Mouse (Mus musculus) cerebellum, postnatal 14 days (tissue): ENCODE data around the gene Bcas2.
"Not testable (repeated sequence)": the region's sequence is repeated elsewhere in the genome, so short reads cannot be mapped to it uniquely, and the experiment has no call there.

Source experiments
- DNase-seq, 2 experiments: peaks; one replicate each; pipeline ENCODE4 v3.0.0; 2021; ENCODE audit warnings: mixed read lengths in 2 of 2

Gene Bcas2

DNA sequence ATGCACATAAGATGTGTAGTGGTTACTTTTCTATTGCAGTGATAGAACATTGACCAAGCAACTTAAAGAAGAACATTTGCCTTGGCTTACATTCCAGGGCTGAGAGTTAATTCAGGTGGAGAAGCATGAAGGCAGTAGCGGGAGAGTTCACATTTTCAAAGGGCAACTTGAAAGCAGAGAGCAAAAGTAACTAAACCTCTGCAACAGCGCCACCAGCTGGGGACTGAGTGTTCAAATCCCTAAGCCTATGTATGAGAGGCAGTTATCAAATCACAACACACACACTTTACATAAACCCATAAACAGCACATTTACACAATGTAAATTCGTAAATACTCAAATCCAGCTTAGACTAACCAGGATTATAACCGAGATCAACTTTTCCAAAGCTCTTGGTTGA, 1.7 kb upstream of the Bcas2 start:
- peak; percentile 85 to 92 for DNase-seq

DNA sequence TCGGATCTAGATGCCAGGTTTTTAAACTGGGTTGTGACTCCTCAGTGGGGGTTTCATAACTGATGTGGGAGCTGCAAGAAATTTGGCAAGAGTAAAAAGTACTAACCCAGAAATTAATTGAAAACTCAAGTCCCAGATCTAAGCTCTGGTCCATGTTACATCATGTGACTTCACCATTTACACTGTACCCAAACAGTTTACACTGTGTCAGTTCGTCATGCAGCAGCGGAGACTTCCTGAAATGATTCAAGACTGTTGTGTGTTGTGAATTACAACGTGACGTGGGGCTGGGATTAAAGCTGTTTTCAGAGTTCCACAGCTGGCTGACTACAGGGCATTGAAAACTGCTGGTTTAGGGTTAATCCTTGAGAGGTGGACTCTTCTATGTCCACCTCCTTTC, 1.2 kb downstream of the Bcas2 start:
- no peak for DNase-seq

DNA sequence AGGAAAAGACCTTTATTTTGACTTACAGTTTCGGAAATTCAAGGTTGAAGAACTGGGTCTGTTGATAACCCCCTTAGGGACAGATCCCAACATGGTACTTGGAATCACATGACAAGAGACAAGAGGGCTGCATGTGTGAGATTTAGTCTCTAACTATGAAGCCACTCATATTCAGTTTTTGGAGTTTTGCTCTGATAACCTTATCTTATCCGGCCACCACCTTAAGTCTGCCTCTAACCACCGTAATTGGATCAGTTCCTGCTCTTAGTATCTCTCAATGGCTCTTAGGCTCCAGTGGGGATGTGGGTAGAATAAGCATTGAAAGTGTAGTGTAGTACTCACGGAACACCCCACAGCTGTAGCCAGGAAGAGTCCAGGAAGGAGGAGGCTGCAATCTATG, 5.3 kb downstream of the Bcas2 start:
- DNase-seq, result no peak

DNA sequence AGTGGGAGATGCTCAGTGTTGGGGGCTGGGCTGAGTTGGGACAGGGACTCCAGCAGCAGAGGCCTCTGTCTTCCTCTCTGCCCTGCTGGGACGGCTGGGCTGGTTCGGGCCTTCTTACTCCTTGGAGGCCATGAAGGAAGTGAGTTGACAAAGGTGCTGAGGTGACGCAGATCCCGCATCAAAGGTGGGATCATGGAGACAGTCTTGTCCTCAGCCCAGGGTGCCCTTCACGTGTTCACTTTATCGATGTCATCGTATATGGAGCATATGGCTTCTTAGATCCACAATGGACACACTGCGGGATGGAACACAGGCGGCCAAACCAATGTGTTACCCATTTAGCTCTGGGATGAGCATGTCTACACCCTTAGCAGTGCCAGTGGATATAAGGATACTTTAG, 8.1 kb downstream of the Bcas2 start:
- DNase-seq, result no peak

DNA sequence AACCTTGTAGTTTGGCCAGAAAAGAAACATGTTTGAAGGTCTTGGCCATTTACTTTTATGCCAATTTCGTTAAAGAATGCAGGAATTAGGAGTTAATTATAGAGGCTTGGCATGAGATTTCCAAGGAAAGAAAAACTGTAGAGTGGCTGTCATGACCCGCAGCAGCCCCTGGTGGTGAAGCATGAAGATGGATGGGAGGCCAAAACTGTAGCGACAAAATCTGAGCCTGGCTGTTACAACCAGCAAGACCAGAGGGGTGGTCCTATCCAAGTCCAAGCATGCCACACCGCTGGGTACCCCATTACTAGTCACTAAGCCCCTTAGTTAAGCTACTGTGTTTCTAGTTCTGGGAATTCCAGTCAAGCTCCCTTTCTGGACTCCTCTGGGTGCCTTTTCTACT, 9.7 kb downstream of the Bcas2 start:
- DNase-seq, result no peak

DNA sequence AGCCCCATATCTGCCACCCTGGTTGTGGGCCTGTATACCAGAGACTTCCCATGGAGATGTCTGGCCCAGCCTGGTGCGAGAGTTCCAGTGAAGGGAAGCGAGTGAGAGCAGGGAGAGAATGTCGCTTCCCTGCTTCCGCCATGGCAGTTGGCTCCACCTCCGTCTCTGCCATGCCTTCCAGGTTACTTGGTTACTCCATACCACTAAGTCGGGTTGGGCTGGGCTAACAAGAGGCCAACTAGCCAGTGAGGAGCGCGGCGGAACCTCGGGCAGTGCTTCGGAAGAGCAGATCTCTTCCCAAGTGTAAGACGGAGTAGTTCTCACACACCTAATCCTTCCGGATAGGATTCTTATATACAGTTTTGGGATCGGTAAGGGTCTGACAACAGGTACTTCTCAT, 11.4 kb downstream of the Bcas2 start:
- no peak for DNase-seq

DNA sequence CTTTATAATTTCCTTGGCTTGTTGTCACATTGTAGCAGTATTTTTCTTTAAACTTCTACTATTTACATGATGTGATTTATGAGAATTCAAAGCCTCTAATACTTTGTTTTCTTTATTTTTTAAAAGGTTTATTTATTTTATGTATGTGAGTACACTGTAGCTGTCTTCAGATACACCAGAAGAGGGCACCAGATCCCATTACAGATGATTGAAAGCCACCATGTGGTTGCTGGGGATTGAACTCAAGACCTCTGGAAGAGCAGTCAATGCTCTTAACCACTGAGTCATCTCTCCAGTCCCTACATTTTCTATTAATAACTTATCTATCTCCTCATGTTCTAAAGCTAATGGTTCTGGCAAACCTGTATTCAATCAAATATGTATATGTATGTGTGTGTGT, 13.0 kb downstream of the Bcas2 start:
- DNase-seq, result peak in 1 of 2 experiments; percentile 7

DNA sequence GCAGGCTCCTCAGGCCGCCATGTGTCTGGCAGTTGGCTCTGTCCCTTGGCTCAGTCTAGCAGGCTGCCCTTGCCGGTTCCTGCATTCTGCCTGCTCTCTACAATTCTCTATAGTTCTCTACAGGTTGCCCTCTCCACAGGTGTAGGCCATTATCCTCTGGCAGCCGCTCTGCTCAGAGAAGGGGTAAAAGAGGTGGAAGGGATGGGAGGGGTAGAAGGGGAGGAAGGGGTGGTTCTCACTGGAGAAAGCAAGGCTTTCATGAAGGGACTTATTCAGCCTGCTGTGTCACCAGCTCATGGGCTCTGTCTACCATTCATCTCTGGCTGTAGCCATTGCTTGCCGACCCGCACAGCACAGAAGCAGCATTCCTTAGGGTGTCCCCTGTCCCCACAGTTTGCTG, 17.0 kb downstream of the Bcas2 start:
- peak; percentile 14 to 17 for DNase-seq

DNA sequence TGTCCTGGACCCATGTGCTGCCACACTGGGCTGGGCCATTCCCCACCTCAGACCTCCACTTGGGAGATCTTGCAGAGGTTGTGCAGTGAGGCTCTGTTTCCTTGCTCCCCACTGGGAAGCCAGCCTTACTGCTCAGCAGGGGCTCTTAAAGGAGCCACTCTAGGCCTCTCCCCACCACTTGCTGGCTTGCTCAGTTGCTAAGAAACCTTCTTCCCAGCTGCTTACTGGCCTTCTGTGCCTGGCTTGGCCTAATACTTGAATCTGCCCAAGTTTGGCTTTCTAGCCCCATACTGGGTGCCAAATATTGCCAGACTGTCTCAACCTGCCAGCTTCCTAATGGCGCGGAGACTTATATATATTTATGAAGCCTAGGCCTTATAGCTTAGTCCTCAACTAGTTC, 17.4 kb downstream of the Bcas2 start:
- DNase-seq, result peak; percentile 31 to 38

DNA sequence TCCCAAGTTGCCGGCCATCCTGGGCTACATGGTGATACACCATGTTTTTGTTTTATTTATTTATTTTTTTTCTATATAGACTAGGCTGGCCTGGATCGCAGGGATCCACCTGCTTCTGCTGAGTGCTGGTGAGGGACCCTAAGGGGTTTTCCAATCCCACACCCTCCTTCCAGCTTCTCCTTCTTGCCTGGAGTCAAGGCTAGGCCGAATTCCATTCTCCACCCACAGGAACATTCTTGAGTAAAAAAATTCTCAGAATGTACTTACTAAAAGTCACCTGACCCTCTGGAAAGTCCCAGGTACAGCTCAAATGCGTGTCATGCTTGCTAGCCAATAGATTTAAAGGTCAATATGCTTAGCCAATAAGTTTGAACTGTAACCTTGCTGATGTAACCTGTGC, 20.7 kb downstream of the Bcas2 start:
- DNase-seq, result no peak

DNA sequence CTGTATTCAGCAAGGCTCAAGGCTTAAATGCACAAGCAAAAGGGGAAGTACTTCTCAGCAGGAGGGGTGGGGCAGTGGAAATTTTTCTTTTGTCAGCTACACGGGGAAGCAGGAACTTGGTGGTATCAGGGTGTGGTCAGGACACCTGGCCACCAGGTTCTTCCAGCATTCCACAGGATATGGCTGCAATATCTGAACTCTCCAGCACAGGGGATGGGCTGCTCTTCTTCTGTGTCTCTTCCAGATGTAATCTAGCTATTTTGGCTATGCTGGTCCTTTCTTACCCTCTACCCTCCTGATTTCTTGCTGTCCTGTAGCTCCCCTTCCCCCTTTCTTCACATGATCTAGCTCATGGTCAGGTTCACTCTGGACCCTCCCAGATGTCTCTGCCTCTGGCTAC, 21.7 kb downstream of the Bcas2 start:
- DNase-seq, result no peak

DNA sequence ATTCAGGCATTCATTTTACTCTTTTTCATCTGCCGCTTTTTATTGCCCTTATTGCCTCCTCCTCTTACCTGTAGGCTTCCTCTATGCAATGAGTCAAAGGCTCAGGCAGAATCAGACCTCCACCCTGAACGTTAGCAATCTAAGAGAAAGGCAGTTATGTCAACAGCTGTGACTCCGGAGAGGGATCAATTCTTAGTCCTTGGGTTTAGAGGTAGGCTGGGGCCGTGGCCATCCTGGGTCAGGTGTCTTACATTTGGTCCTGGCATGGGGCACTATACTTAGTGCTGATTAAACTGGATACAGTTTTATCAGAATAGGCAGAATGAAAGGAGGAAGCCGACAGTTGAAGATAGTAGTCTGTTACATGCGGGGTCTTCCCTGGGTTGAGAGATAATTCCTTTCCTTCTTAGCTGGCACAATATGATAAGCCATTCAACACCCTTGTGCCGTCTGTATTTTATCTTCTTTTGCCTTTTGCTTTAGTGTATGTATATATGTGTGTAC, 24.9 kb downstream of the Bcas2 start:
- DNase-seq, result no peak

DNA sequence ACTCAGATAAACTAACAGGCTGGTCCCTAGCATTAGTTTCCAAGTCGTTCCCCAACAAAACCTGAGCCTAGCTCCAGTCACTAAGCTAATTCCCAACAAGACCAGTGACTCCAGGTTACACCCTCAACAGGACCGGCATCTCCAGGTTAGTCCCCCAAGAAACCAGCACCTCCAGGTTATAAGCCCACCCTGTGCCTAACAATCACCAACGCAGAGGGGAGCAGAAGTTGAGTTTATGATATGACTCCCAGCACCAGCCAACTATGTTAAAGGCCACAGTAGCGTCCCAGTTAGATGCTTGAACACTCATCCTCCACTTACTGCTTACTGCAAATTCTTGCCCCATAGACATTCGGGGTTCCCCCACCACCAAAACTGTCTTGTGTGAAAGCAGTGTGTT, 27.9 kb downstream of the Bcas2 start:
- DNase-seq, result no peak

DNA sequence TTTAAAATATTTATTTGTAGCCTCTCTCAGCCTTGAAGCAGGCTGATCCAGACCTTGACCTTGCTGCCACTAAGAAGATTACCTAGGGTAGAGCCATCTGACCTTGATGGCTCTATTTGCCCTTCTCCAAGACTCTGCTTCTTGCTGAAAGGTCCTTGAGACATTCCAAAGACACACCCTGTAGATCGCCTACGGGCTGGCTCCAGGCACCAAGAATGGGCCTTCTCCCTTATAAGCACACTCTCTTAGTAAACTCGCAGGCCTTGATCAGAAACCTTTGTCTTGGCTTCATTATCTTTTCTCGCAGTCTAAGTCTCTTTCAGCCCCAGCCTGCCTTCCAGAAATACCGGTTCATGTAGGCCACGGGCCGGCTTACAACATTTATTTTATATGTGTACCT, 29.6 kb downstream of the Bcas2 start:
- DNase-seq, result not testable (repeated sequence)

DNA sequence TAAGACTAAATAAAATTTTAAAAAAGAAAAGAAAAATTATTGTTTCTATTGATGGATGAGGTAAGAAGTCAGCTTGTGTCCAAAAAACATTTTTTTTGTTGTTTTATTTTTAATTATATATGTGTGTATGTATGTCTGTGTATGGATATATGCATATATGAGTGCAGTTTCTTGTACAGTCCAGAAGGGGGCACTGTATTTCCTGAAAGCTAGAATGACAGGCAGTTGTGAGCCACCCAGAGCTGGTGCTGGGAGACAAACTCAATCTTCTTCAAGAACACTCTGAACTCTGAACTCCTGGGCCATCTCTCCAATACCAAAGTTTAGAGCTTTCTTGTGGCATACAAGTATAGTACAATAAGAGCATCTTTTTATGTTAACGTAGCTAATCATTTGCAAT, 32.1 kb downstream of the Bcas2 start:
- no peak for DNase-seq

DNA sequence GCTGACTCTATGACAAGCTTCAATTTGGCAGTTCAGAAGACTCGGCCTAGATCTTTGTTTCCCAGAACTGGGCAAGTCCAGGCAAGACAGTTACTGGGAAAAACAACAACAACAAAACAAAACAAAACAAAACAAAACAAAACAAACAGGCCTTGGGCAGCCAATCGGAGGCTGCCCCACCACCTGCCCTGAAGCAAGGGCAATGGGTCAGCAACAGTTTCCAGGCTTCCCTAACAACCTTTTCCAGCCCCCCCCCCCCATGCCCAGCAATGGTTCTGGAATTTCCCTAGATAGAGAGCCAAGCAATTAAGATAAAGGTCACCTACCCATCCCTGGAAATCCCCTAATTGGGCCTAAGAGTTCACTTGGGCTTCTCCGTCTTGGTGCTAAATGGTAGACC, 33.0 kb downstream of the Bcas2 start:
- DNase-seq, result no peak

DNA sequence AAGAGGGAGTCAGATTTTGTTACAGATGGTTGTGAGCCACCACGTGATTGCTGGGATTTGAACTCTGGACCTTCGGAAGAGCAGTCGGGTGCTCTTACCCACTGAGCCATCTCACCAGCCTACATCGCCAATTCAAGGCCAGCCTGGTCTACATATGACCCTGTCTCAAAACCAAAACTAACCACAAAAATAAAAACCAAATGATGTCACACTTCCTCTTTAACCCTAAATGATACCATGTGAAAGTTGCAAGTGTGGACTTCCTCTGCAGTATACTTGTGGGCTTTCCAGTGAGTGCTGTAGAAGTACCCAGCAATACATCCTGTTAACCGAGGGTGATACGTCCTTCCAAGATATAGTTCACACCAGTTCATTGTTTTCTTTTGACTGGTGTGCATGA, 34.9 kb downstream of the Bcas2 start:
- DNase-seq, result no peak

DNA sequence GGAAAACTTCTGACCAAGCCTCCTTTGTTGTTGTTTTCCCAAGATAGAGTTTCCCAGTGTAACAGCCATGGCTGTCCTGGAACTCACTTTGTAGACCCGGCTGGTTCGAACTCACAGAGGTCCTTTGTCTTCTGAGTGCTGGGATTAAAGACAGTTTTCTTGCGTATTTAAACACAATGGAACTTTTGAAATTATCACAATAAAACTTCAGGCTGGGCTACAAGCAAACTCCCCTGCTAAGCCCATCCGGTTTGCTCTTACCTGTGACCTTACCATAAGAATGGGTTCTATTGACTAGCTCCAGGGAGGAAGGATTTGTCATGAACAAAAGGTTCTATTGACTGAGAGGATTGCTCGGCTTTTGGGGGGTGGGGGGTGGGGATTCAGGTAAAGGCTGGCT, 36.3 kb downstream of the Bcas2 start:
- DNase-seq, result no peak

DNA sequence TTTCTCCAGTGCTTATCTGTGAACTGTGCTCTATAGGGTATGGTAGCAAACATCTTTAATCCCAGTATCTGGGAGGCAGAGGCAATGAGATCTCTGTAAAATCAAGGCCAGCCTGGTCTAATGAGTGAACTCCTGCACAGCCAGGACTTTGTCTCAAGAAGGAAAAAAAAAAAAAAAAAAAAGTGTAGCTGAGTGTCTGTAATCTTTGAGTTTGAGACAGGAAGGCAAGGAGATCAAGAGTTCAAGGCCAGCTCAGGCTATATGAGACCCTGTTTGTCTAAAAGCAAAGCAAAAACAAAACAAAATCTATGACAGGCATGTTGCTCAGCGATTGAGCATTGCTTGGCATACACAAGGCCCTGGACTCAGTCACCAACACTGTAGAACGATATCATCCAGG, 36.8 kb downstream of the Bcas2 start:
- DNase-seq, result no peak

DNA sequence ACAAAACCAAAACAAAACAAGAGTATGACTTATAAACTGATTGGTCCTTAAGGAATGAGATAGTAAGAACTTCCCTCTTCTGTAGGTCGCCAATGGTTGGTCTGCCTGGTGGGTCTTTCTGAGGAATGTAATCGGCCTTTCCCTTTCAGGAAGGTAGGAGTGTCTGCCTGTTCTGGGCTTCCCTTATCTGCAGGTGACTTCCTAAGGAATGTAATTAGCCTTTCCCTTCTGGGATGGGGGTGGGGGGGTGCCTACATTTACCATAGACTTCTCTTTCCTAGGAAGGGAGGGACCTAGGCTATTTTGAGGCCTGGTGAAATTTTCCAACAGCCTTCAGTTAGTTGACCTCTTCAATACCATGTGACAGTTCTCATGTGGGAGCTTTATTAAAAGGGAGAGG, 39.6 kb downstream of the Bcas2 start:
- no peak for DNase-seq

DNA sequence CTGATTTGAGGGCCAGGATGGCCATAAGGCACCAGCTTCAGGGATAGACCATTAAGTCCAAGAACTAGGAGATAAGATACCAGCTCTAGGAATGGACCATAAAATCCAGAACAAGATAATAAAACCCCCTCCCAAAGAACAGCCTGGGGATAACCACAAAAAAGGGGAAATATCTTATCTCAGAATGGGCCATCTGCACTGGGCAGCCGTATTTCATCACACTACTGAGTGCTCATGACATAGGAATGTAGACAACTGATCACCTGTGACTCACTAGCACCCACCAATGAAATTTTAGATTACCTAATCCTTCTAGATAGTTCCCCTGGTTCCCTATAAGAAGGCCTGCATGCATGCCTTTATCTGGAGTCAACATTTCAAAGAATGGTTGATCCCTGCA, 40.7 kb downstream of the Bcas2 start:
- DNase-seq, result no peak

DNA sequence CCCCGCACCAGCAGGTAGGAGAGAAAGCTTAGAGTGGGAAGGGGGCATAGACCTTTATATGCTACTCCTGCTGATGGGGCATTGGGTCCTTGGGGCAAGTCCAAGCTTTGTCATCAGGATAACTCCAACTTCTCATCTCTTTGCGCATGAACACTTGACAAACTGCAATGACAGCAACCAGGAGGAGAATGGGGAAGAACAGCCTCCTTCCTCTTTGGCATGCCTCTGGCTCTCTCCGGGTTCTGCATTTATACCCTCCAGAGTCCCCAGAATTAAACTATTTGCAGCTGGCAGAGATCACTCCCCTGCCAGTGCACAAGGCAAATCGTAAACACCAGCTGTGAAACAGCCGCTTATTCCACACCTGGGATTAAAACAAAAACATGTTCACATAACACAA, 42.1 kb downstream of the Bcas2 start:
- DNase-seq, result no peak

DNA sequence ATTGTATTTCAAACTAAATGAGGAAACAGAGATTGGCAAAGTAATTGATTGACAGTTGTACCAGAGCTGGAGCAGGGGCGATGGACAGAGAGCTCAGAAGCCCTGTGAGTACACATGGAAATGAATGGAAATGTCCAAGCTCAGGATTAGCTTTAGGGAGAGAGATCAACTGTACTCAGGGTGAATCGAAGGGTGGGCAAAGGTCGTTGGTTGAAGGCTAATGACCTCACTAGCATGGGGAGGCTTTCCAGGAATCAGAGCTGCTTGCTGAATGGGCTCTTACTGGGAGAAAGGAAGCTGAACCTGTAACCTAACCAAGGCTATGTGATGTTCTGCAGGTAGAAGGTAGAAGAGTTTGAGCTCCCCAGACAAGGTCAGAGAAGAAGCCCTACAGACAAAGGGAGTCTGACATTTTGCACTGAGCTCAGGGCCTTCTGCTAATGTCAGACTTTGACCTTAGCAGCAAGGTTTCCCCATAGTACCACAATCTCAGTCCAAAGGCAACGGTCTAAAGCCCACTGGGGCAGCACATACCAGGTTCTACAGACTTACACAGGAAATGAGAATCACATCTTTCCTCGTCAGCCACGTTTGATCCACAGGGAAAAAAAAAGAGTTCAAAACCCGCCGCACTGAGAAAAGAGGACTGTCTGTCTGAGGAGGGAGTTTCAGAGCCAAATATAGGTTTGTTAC, 43.3 kb downstream of the Bcas2 start:
- no peak for DNase-seq

DNA sequence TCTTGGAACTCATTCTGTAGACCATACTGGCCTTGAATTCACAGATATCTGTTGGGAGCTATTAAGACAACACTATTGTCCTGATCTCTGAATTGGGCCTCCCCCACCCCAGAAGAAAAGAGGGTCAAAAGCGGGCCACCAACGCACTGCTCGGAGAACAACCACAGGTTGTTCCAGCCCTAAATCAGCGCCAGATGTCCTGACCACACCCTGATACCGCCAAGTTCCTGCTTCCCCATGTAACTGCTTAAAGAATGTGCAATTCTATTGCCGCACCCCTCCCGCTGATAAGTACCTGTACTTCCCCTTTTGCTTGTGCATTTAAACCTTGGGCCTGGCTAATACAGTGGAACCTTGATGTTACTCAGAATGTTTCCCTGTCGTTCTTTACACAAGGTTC, 43.9 kb downstream of the Bcas2 start:
- DNase-seq, result not testable (repeated sequence)

DNA sequence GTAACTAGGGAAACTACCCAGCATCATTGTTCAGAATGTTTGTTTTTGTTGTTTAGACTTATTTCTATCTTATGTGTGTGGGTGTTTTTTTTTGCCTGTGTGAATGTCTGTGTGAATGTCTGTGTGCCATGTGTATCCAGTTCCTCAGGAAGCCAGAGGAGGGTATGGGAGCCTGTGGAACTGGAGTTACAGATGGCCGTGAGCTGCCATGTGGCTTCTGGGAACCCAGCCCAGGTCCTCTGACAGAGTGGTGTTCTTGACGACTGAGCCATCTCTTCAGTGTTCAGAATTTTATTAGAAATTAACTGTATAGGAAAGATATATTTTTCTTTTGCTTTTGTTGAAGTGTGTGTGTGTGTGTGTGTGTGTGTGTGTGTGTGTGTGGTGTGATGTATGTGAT, 50.0 kb downstream of the Bcas2 start:
- DNase-seq, result peak; percentile 46 to 52
